Mouse (Mus musculus): ENCODE data around the gene Timp3. TPM values are rescaled to one million over a fixed set of nuclear protein-coding genes. Genes with fewer than 3 reads are reported as not detected.

Gene Timp3
- polyA plus RNA-seq, 1 experiment from 2014 or later: 43.7 TPM

GRCm38 (mm10) chr10:86339649-86340379 lies 39.6 kb downstream of the Timp3 start:
- peaks cover 48% of the 10 kb centered on the region for H3K4me1 ChIP-seq (ENCODE audit: control insufficient read depth, insufficient read depth, low read length)
- no peak overlapping the region for H3K4me3 ChIP-seq (ENCODE audit: low read length)
- H3K4me2 ChIP-seq (ENCODE audit: low read depth, low read length): no peak overlapping the region
- H3K9ac ChIP-seq (ENCODE audit: low read depth, low read length): 0 out of 2 replicates have a peak overlapping the region, but pooled peaks have one; percentile 13
- H3K36me3 ChIP-seq (ENCODE audit: control insufficient read depth, insufficient read depth, low read length): peaks cover 2% of the 10 kb centered on the region; the same call in 1 of the 2 replicates
- peak overlapping the region; percentile 85 for H3K27ac ChIP-seq (ENCODE audit: low read length)
- no peaks in the 10 kb centered on the region for H3K9me3 ChIP-seq (ENCODE audit: control insufficient read depth, low read length)
- peak; percentile 73 for ATAC-seq
- H3K27me3 ChIP-seq (replicated peaks; ENCODE audit: control insufficient read depth, insufficient read depth, low read length): no peaks in the 10 kb centered on the region
- WGBS: 43% methylated on average over 2 of the region's 2 CpGs

GRCm38 (mm10) chr10:86340421-86340820 lies 40.2 kb downstream of the Timp3 start:
- no peak overlapping the region for H3K4me3 ChIP-seq (ENCODE audit: low read length)
- no peaks in the 10 kb centered on the region for H3K27me3 ChIP-seq (replicated peaks; ENCODE audit: control insufficient read depth, insufficient read depth, low read length)
- 86% methylated on average over 7 of the region's 7 CpGs for WGBS
- no peak for ATAC-seq
- H3K9me3 ChIP-seq (ENCODE audit: control insufficient read depth, low read length): no peaks in the 10 kb centered on the region
- H3K4me2 ChIP-seq (ENCODE audit: low read depth, low read length): no peak overlapping the region
- H3K27ac ChIP-seq (ENCODE audit: low read length): peak overlapping the region; percentile 85
- peaks cover 2% of the 10 kb centered on the region; the same call in 1 of the 2 replicates for H3K36me3 ChIP-seq (ENCODE audit: control insufficient read depth, insufficient read depth, low read length)
- H3K9ac ChIP-seq (ENCODE audit: low read depth, low read length): no peak overlapping the region
- H3K4me1 ChIP-seq (ENCODE audit: control insufficient read depth, insufficient read depth, low read length): peaks cover 45% of the 10 kb centered on the region

GRCm38 (mm10) chr10:86340991-86341527 lies 40.9 kb downstream of the Timp3 start:
- H3K4me1 ChIP-seq (ENCODE audit: control insufficient read depth, insufficient read depth, low read length): peaks cover 45% of the 10 kb centered on the region
- no peaks in the 10 kb centered on the region for H3K27me3 ChIP-seq (replicated peaks; ENCODE audit: control insufficient read depth, insufficient read depth, low read length)
- H3K4me3 ChIP-seq (ENCODE audit: low read length): no peak overlapping the region
- H3K27ac ChIP-seq (ENCODE audit: low read length): peak overlapping the region; percentile 29; the same call in 1 of the 2 replicates
- no peaks in the 10 kb centered on the region for H3K9me3 ChIP-seq (ENCODE audit: control insufficient read depth, low read length)
- H3K36me3 ChIP-seq (ENCODE audit: control insufficient read depth, insufficient read depth, low read length): peaks cover 2% of the 10 kb centered on the region; the same call in 1 of the 2 replicates
- 67% methylated on average over 3 of the region's 3 CpGs for WGBS
- no peak overlapping the region for H3K9ac ChIP-seq (ENCODE audit: low read depth, low read length)
- no peak for ATAC-seq
- H3K4me2 ChIP-seq (ENCODE audit: low read depth, low read length): no peak overlapping the region

GRCm38 (mm10) chr10:86341589-86341988 lies 41.4 kb downstream of the Timp3 start:
- 41% methylated on average over 8 of the region's 8 CpGs for WGBS
- H3K27me3 ChIP-seq (replicated peaks; ENCODE audit: control insufficient read depth, insufficient read depth, low read length): no peaks in the 10 kb centered on the region
- no peak overlapping the region for H3K4me3 ChIP-seq (ENCODE audit: low read length)
- H3K4me1 ChIP-seq (ENCODE audit: control insufficient read depth, insufficient read depth, low read length): peaks cover 45% of the 10 kb centered on the region
- peak; percentile 22 for ATAC-seq
- no peaks in the 10 kb centered on the region for H3K9me3 ChIP-seq (ENCODE audit: control insufficient read depth, low read length)
- H3K4me2 ChIP-seq (ENCODE audit: low read depth, low read length): no peak overlapping the region
- H3K36me3 ChIP-seq (ENCODE audit: control insufficient read depth, insufficient read depth, low read length): peaks cover 2% of the 10 kb centered on the region; the same call in 1 of the 2 replicates
- H3K27ac ChIP-seq (ENCODE audit: low read length): peak overlapping the region; percentile 46
- no peak overlapping the region for H3K9ac ChIP-seq (ENCODE audit: low read depth, low read length)

GRCm38 (mm10) chr10:86342151-86342550 lies 42.0 kb downstream of the Timp3 start:
- H3K4me2 ChIP-seq (ENCODE audit: low read depth, low read length): no peak overlapping the region
- peaks cover 45% of the 10 kb centered on the region for H3K4me1 ChIP-seq (ENCODE audit: control insufficient read depth, insufficient read depth, low read length)
- H3K27me3 ChIP-seq (replicated peaks; ENCODE audit: control insufficient read depth, insufficient read depth, low read length): no peaks in the 10 kb centered on the region
- H3K36me3 ChIP-seq (ENCODE audit: control insufficient read depth, insufficient read depth, low read length): peaks cover 2% of the 10 kb centered on the region; the same call in 1 of the 2 replicates
- H3K4me3 ChIP-seq (ENCODE audit: low read length): no peak overlapping the region
- no peak overlapping the region for H3K9ac ChIP-seq (ENCODE audit: low read depth, low read length)
- no peaks in the 10 kb centered on the region for H3K9me3 ChIP-seq (ENCODE audit: control insufficient read depth, low read length)
- no peak for ATAC-seq
- WGBS: 78% methylated on average over 4 of the region's 4 CpGs
- H3K27ac ChIP-seq (ENCODE audit: low read length): peak overlapping the region; percentile 46

GRCm38 (mm10) chr10:86342713-86343112 lies 42.5 kb downstream of the Timp3 start:
- peaks cover 2% of the 10 kb centered on the region; the same call in 1 of the 2 replicates for H3K36me3 ChIP-seq (ENCODE audit: control insufficient read depth, insufficient read depth, low read length)
- no peak overlapping the region for H3K4me2 ChIP-seq (ENCODE audit: low read depth, low read length)
- no peaks in the 10 kb centered on the region for H3K27me3 ChIP-seq (replicated peaks; ENCODE audit: control insufficient read depth, insufficient read depth, low read length)
- H3K9ac ChIP-seq (ENCODE audit: low read depth, low read length): no peak overlapping the region
- 44% methylated on average over 7 of the region's 7 CpGs for WGBS
- peaks cover 45% of the 10 kb centered on the region for H3K4me1 ChIP-seq (ENCODE audit: control insufficient read depth, insufficient read depth, low read length)
- H3K27ac ChIP-seq (ENCODE audit: low read length): peak overlapping the region; percentile 62
- ATAC-seq: peak; percentile 75
- H3K9me3 ChIP-seq (ENCODE audit: control insufficient read depth, low read length): no peaks in the 10 kb centered on the region
- no peak overlapping the region for H3K4me3 ChIP-seq (ENCODE audit: low read length)

- Histone ChIP-seq H3K4me3 (ENCODE audit: low read length) (no peak overlapping the region), H3K4me2 (ENCODE audit: low read depth, low read length) (no peak overlapping the region), H3K9ac (ENCODE audit: low read depth, low read length) (no peak overlapping the region), H3K9me3 (ENCODE audit: control insufficient read depth, low read length) (no peaks in the 10 kb centered on the region), H3K4me1 (ENCODE audit: control insufficient read depth, insufficient read depth, low read length) (peaks cover 45% of the 10 kb centered on the region), H3K36me3 (ENCODE audit: control insufficient read depth, insufficient read depth, low read length) (peaks cover 2% of the 10 kb centered on the region; the same call in 1 of the 2 replicates), H3K27ac (ENCODE audit: low read length) (no peak overlapping the region), H3K27me3 (replicated peaks; ENCODE audit: control insufficient read depth, insufficient read depth, low read length) (no peaks in the 10 kb centered on the region)
- ATAC-seq: no peak
- 83% methylated on average over 6 of the region's 6 CpGs for WGBS
These were observed 43.2 kb downstream of the Timp3 start for GRCm38 (mm10) chr10:86343362-86343761.

- Histone ChIP-seq H3K9ac (ENCODE audit: low read depth, low read length) (no peak overlapping the region), H3K9me3 (ENCODE audit: control insufficient read depth, low read length) (no peaks in the 10 kb centered on the region), H3K4me2 (ENCODE audit: low read depth, low read length) (no peak overlapping the region), H3K27me3 (replicated peaks; ENCODE audit: control insufficient read depth, insufficient read depth, low read length) (no peaks in the 10 kb centered on the region), H3K4me1 (ENCODE audit: control insufficient read depth, insufficient read depth, low read length) (peaks cover 41% of the 10 kb centered on the region), H3K4me3 (ENCODE audit: low read length) (no peak overlapping the region), H3K36me3 (ENCODE audit: control insufficient read depth, insufficient read depth, low read length) (peaks cover 2% of the 10 kb centered on the region; the same call in 1 of the 2 replicates), H3K27ac (ENCODE audit: low read length) (no peak overlapping the region)
- WGBS: 90% methylated on average over 7 of the region's 7 CpGs
- no peak for ATAC-seq
These were observed 43.8 kb downstream of the Timp3 start for GRCm38 (mm10) chr10:86343931-86344330.

GRCm38 (mm10) chr10:86344654-86345053 lies 44.5 kb downstream of the Timp3 start:
- Histone ChIP-seq H3K36me3 (ENCODE audit: control insufficient read depth, insufficient read depth, low read length) (peaks cover 2% of the 10 kb centered on the region; the same call in 1 of the 2 replicates), H3K4me2 (ENCODE audit: low read depth, low read length) (no peak overlapping the region), H3K9me3 (ENCODE audit: control insufficient read depth, low read length) (no peaks in the 10 kb centered on the region), H3K27me3 (replicated peaks; ENCODE audit: control insufficient read depth, insufficient read depth, low read length) (no peaks in the 10 kb centered on the region), H3K4me3 (ENCODE audit: low read length) (no peak overlapping the region), H3K27ac (ENCODE audit: low read length) (no peak overlapping the region), H3K4me1 (ENCODE audit: control insufficient read depth, insufficient read depth, low read length) (peaks cover 34% of the 10 kb centered on the region), H3K9ac (ENCODE audit: low read depth, low read length) (no peak overlapping the region)
- 83% methylated on average over 6 of the region's 6 CpGs for WGBS
- no peak for ATAC-seq
